In the genomic region with DNA sequence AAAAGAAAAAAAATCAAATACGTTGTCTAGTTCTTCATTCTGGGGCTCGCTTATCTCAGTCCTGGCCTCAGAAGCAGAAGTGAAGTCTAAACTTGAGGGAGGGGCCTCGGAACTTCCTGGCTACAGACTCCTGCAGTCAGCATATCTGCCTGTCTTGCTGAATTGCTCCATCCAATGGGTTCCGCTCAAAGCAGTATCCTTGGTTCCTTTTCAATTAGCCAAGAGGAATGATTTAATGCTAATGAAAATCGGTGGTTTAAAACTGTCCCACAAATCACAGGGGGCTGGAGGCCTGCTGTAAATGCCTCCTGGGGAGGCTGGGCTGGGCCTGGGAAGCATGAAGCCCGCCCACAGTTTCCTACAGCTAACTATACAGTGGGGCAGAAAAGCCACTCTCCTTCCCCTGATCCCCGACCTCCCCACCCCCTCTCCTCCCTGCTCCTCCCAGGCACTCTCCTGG, we compare ENCODE assay signal across 8 mouse cellular contexts. TPM values are rescaled to one million over a fixed set of nuclear protein-coding genes. Genes with fewer than 3 reads are reported as not detected.
DNase-seq lines count a peak whose midpoint lies in the region; ATAC-seq lines count a peak whose summit lies in the region.
"Had no signal": no experiment of that assay in that cellular context is flagged by ENCODE, and none has a peak within 500 bp of the region (broad histone marks: within the 10 kb centered on the region; RNA-seq: fewer than 3 reads in every experiment).

No protein-coding gene starts in this region.

- ATAC-seq in midbrain, embryonic 11.5 days (ENCODE audit: low FRiP score) = no peak
- no peak for ATAC-seq in midbrain, embryonic 15.5 days (replicated peaks)
- peak; percentile 85 for ATAC-seq in common myeloid progenitor, adult 5-6 weeks (replicated peaks; ENCODE audit: low read depth, poor library complexity, severe bottlenecking)
- ATAC-seq in intestine, embryonic 16.5 days = no peak

- no peak overlapping the region for H3K9ac ChIP-seq in midbrain, embryonic 11.5 days (ENCODE audit: low read length)
- no peak overlapping the region for H3K9ac ChIP-seq in midbrain, embryonic 15.5 days
- no peak overlapping the region for H3K9ac ChIP-seq in intestine, embryonic 16.5 days (ENCODE audit: low read depth, low read length)

- no peak overlapping the region for H3K27ac ChIP-seq in midbrain, embryonic 11.5 days (ENCODE audit: low read depth, low read length)
- no peak overlapping the region for H3K27ac ChIP-seq in midbrain, embryonic 15.5 days
- no peak overlapping the region for H3K27ac ChIP-seq in intestine, embryonic 16.5 days (ENCODE audit: low read length)

- no peaks in the 10 kb centered on the region for H3K36me3 ChIP-seq in midbrain, embryonic 11.5 days (ENCODE audit: control insufficient read depth, insufficient read depth, low read length)
- H3K36me3 ChIP-seq in midbrain, embryonic 15.5 days (replicated peaks) = no peaks in the 10 kb centered on the region
- no peaks in the 10 kb centered on the region for H3K36me3 ChIP-seq in intestine, embryonic 16.5 days (ENCODE audit: control insufficient read depth, insufficient read depth, low read length)

- H3K4me3 ChIP-seq in midbrain, embryonic 11.5 days (ENCODE audit: low read depth, low read length) = no peak overlapping the region
- H3K4me3 ChIP-seq in midbrain, embryonic 15.5 days = no peak overlapping the region
- H3K4me3 ChIP-seq in intestine, embryonic 16.5 days (ENCODE audit: low read length) = no peak overlapping the region

- H3K4me1 ChIP-seq in midbrain, embryonic 11.5 days (ENCODE audit: control insufficient read depth, insufficient read depth, low read length) = peaks cover 6% of the 10 kb centered on the region
- peaks cover 30% of the 10 kb centered on the region for H3K4me1 ChIP-seq in midbrain, embryonic 15.5 days
- H3K4me1 ChIP-seq in intestine, embryonic 16.5 days (ENCODE audit: control insufficient read depth, insufficient read depth, low read length) = 0 out of 2 replicates have a peak, but pooled peaks cover 3% of the 10 kb centered on the region

- H3K27me3 ChIP-seq in midbrain, embryonic 11.5 days (ENCODE audit: control insufficient read depth, insufficient read depth, low read length) = no peaks in the 10 kb centered on the region
- H3K27me3 ChIP-seq in midbrain, embryonic 15.5 days (replicated peaks) = no peaks in the 10 kb centered on the region
- H3K27me3 ChIP-seq in intestine, embryonic 16.5 days (replicated peaks; ENCODE audit: control insufficient read depth, insufficient read depth, low read length) = no peaks in the 10 kb centered on the region

- no peaks in the 10 kb centered on the region for H3K9me3 ChIP-seq in midbrain, embryonic 11.5 days (ENCODE audit: control insufficient read depth, low read length)
- no peaks in the 10 kb centered on the region for H3K9me3 ChIP-seq in midbrain, embryonic 15.5 days
- no peaks in the 10 kb centered on the region for H3K9me3 ChIP-seq in intestine, embryonic 16.5 days (ENCODE audit: control insufficient read depth, low read length)

- whole genome bisulfite sequencing in midbrain, embryonic 11.5 days = 15% methylated on average over 7 of the region's 7 CpGs
- 18% methylated on average over 7 of the region's 7 CpGs for WGBS in midbrain, embryonic 15.5 days
- WGBS in intestine, embryonic 16.5 days = 21% methylated on average over 7 of the region's 7 CpGs

- peak; percentile 78 for DNase-seq in midbrain, embryonic 11.5 days (ENCODE audit: low spot score, missing footprints)
- DNase-seq in kidney, postnatal 36 days = peak; percentile 30 to 40
- peak; percentile 28 for DNase-seq in skeletal muscle tissue, adult 2 months (ENCODE audit: low read depth, low spot score)
- DNase-seq in layer of hippocampus, adult 11-12 months (ENCODE audit: low spot score) = no peak
- DNase-seq: thymus, postnatal 14 days had no signal

- no peak overlapping the region for H3K4me2 ChIP-seq in midbrain, embryonic 11.5 days
- H3K4me2 ChIP-seq in midbrain, embryonic 15.5 days = no peak overlapping the region
- no peak overlapping the region for H3K4me2 ChIP-seq in intestine, embryonic 16.5 days (ENCODE audit: low read depth, low read length)

RNA-seq across cellular contexts. Expression of a gene that starts 12.9 kb away (rescaled TPM):
- 10.4 and 13.3 TPM in 2 replicates for polyA plus RNA-seq in midbrain, embryonic 11.5 days (2014; fragmentation: Nextera tagmentation; extraction: Ambion mirVana)
- polyA plus RNA-seq in midbrain, embryonic 15.5 days (2015; fragmentation: Nextera tagmentation; extraction: Ambion mirVana) = 52.6 and 59.4 TPM in 2 replicates
- 6.2 and 7.7 TPM in 2 replicates for total RNA-seq in common myeloid progenitor, adult 5-6 weeks (2017)
- polyA plus RNA-seq in intestine, embryonic 16.5 days (2015; fragmentation: Nextera tagmentation; extraction: Ambion mirVana) = 8.8 and 9.0 TPM in 2 replicates
